Mouse (Mus musculus) NIH3T3 (cell line): ENCODE measurements at regions not wholly inside any gene's neighbourhood (a gene's known extent, or its start where the extent isn't known, plus 50 kb on each side); places are given as distances from the start of the nearest gene placed in this dataset.
A peak's percentile ranks its signal among the peaks of the same experiment; 100 is the strongest.

Experiments used
- DNase-seq: peaks from one replicate; pipeline ENCODE4 v3.0.0-alpha.2; 2012; ENCODE audit warnings: low read depth

GRCm38 (mm10) chr10:16592870-16593269, 1130.1 kb upstream of the Cited2 start:
- no peak for DNase-seq

- DNase-seq: no peak
Observed at GRCm38 (mm10) chr10:16600041-16600440, 1123.0 kb upstream of the Cited2 start.

GRCm38 (mm10) chr10:16600551-16601224, 1122.3 kb upstream of the Cited2 start:
- no peak for DNase-seq

- peak; percentile 9 for DNase-seq
Observed at GRCm38 (mm10) chr10:16601225-16601595, 1121.8 kb upstream of the Cited2 start.

GRCm38 (mm10) chr10:16608339-16608738, 1114.7 kb upstream of the Cited2 start:
- no peak for DNase-seq

- no peak for DNase-seq
Observed at GRCm38 (mm10) chr10:16618752-16619151, 1104.3 kb upstream of the Cited2 start.

GRCm38 (mm10) chr10:16619584-16619983, 1103.4 kb upstream of the Cited2 start:
- no peak for DNase-seq

- peak; percentile 69 for DNase-seq
Observed at GRCm38 (mm10) chr10:16620804-16621559, 1102.0 kb upstream of the Cited2 start.

GRCm38 (mm10) chr10:16622821-16623220, 1100.2 kb upstream of the Cited2 start:
- DNase-seq: peak; percentile 35

GRCm38 (mm10) chr10:16633236-16633635, 1089.8 kb upstream of the Cited2 start:
- peak; percentile 38 for DNase-seq

GRCm38 (mm10) chr10:16635463-16635862, 1087.6 kb upstream of the Cited2 start:
- DNase-seq: no peak

GRCm38 (mm10) chr10:16637006-16637405, 1086.0 kb upstream of the Cited2 start:
- DNase-seq: peak; percentile 62

- no peak for DNase-seq
Observed at GRCm38 (mm10) chr10:16638111-16638510, 1084.9 kb upstream of the Cited2 start.

- no peak for DNase-seq
Observed at GRCm38 (mm10) chr10:16640136-16640535, 1082.9 kb upstream of the Cited2 start.

GRCm38 (mm10) chr10:16650120-16650519, 1072.9 kb upstream of the Cited2 start:
- DNase-seq: no peak

GRCm38 (mm10) chr10:16652450-16652849, 1070.6 kb upstream of the Cited2 start:
- no peak for DNase-seq

- no peak for DNase-seq
Observed at GRCm38 (mm10) chr10:16664483-16664882, 1058.5 kb upstream of the Cited2 start.

- peak; percentile 64 for DNase-seq
Observed at GRCm38 (mm10) chr10:16670286-16670685, 1052.7 kb upstream of the Cited2 start.

- no peak for DNase-seq
Observed at GRCm38 (mm10) chr10:16681001-16681400, 1042.0 kb upstream of the Cited2 start.

- no peak for DNase-seq
Observed at GRCm38 (mm10) chr10:16685352-16685751, 1037.7 kb upstream of the Cited2 start.

GRCm38 (mm10) chr10:16706976-16707375, 1016.0 kb upstream of the Cited2 start:
- DNase-seq: no peak

GRCm38 (mm10) chr10:16713143-16713542, 1009.9 kb upstream of the Cited2 start:
- no peak for DNase-seq

GRCm38 (mm10) chr10:16714065-16714464, 1009.0 kb upstream of the Cited2 start:
- DNase-seq: no peak

- DNase-seq: no peak
Observed at GRCm38 (mm10) chr10:16714526-16714925, 1008.5 kb upstream of the Cited2 start.
